Mouse (Mus musculus): ENCODE measurements around the gene Usp48. TPM values are rescaled to one million over a fixed set of nuclear protein-coding genes. Genes with fewer than 3 reads are reported as not detected.

Usp48 gene
- polyA plus RNA-seq, 1 experiment from 2014 or later, result 66.6 TPM

DNA sequence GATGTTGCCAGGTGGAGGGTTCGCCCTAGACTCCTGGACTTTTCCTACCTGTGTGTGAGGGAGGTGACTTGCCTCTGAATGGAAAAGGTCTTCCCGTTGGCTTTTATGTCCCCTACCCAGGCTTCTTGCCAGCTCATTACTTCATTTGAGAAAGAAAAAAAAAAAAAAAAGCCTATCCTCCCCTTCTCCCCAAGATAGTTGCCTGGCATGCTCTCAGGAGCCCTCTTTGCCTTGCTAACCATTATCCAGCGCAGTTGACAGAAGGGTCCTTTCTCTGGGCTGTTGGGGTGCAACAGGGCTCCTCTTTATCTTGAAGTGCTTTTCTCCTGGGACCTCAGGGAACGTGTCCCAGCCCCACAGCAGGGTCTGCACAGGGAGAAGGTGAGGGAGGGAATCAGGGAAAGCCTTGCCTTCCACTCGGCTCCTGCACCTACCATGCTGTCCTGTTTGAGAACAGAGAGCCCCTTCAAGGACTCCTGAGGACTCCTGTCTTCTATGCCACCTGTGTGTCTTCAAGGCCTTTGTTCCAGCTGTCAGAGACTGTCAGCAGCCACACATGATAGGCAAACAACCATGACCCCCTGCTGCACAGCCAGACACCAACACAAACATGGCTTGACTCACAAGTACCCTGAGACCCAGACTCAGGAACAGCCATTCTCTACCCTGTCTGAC is 72.9 kb downstream of the Usp48 start:
- Histone ChIP-seq H3K4me3 (no peak overlapping the region), H3K9me3 (no peaks in the 10 kb centered on the region), H3K36me3 (no peaks in the 10 kb centered on the region), H3K4me1 (replicated peaks) (peaks cover 50% of the 10 kb centered on the region), H3K27ac (no peak overlapping the region), H3K9ac (peak overlapping the region; percentile 59), H3K27me3 (peaks cover 30% of the 10 kb centered on the region), H3K4me2 (peak overlapping the region; percentile 85; the same call in 1 of the 2 replicates)
- ATAC-seq (ENCODE audit: low FRiP score), result no peak
- WGBS, result 50% methylated on average over 5 of the region's 5 CpGs

DNA sequence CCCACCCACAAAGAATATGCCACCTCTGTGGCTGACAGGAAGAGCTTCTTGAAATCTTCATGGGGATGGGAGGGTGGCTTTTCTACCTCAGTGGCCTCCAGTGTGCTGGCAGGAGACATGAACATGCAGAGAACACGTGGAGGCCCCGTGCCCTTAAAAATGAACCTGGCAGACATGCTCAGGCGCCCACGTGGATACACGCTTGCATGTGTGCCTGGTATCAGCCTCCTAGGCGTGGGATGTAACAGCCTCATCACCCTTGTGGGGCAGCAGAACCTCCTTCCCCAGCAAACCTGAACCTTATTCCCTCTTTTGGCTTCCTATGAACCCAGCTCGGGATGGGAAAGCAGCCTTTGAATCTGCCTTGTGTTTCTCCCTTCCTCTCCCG is 73.4 kb downstream of the Usp48 start:
- H3K27me3 ChIP-seq, result peaks cover 34% of the 10 kb centered on the region
- 0 out of 2 replicates have a peak overlapping the region, but pooled peaks have one; percentile 40 for H3K27ac ChIP-seq
- WGBS, result 60% methylated on average over 8 of the region's 8 CpGs
- peaks cover 47% of the 10 kb centered on the region for H3K4me1 ChIP-seq (replicated peaks)
- H3K36me3 ChIP-seq, result no peaks in the 10 kb centered on the region
- H3K4me3 ChIP-seq, result no peak overlapping the region
- ATAC-seq (ENCODE audit: low FRiP score), result no peak
- peak overlapping the region; percentile 85; the same call in 1 of the 2 replicates for H3K4me2 ChIP-seq
- H3K9ac ChIP-seq, result peak overlapping the region; percentile 59
- H3K9me3 ChIP-seq, result no peaks in the 10 kb centered on the region

DNA sequence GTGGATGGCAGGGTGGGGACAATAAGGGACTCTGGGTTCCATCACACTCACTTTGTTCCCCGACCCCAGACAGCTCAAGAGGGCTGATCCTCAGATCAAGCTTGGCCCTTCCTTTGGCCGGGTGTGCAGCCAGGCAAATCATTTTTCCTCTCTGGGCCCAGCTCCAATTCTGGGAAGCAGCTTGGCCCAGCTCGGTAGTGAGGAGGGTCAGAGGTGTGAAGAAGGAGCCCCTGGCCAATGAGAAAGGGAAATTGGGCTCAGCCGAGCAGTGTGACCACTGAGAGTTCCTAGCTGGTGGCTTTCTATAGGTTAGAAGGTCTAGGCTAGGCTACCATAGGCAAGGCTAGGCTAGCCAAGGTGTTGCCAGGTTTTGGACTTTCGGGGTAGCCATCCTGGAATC is 74.2 kb downstream of the Usp48 start:
- WGBS, result 61% methylated on average over 5 of the region's 5 CpGs
- peaks cover 35% of the 10 kb centered on the region for H3K27me3 ChIP-seq
- H3K4me3 ChIP-seq, result no peak overlapping the region
- H3K4me2 ChIP-seq, result no peak overlapping the region
- H3K27ac ChIP-seq, result peak overlapping the region; percentile 40; the same call in 1 of the 2 replicates
- ATAC-seq (ENCODE audit: low FRiP score), result no peak
- peaks cover 49% of the 10 kb centered on the region for H3K4me1 ChIP-seq (replicated peaks)
- peak overlapping the region; percentile 59; the same call in 1 of the 2 replicates for H3K9ac ChIP-seq
- no peaks in the 10 kb centered on the region for H3K36me3 ChIP-seq
- H3K9me3 ChIP-seq, result no peaks in the 10 kb centered on the region

DNA sequence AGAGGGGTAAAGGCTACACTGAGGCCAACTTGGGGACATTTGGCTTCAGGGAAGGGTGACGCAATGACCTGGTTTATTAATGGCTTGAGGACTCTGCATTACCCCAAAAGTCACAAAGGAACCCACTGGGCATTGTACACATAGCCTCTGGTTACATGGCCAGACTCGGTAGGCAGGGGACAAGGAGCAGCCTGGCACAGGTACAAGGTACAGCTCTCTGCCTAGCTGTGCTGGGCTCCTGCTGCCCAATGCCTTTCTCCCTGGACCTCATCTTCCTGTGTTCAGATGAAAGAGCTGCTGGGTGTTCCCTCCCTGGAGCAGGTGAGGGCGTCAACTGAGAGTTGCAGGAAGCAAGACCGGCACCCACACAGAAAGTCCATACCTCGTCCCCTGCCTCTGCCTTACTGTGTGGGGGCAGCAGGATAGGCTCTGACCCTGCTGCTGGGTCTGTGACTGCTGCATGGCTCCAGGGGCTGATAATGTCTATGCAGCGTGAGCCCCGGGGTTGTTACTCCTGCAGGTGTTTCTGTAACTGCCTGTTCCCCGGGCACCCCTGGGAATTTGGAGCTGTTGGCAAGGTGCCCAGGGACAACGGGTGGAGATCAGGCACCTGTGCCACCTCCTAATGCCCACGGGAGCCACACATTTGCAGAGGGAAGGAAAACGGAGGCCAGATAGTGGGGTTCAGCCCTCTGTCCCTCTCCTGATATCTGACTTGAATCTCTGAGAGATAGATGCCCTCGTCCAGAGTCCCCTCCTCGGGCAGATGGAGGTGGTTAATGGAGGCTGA is 78.4 kb downstream of the Usp48 start:
- Histone ChIP-seq H3K27ac (no peak overlapping the region), H3K9me3 (no peaks in the 10 kb centered on the region), H3K27me3 (peaks cover 8% of the 10 kb centered on the region; the same call in 1 of the 2 replicates), H3K9ac (no peak overlapping the region), H3K4me3 (no peak overlapping the region), H3K4me1 (replicated peaks) (peaks cover 34% of the 10 kb centered on the region), H3K4me2 (no peak overlapping the region), H3K36me3 (no peaks in the 10 kb centered on the region)
- no peak for ATAC-seq (ENCODE audit: low FRiP score)
- WGBS, result 76% methylated on average over 13 of the region's 13 CpGs

DNA sequence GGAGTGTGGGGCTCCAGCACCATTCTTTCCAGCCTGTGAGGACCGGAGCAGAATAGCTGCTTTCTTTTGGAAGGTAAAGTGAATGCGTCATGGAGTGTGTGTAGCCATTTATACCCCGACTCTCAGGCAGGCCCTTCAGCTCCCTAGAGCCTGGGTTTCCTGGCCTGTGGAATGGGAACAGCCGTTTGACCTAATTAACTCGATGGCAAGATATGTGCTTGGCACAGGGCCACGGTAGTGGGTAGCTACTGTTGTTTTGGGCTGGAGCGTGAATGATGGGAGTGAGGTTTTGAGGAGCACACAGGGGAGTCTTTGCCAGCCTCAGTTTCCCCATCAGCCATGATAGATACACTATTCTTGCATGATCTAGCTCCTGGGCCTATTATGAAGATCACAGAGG is 82.0 kb downstream of the Usp48 start:
- 58% methylated on average over 7 of the region's 7 CpGs for WGBS
- H3K27me3 ChIP-seq, result peaks cover 25% of the 10 kb centered on the region; the same call in 1 of the 2 replicates
- H3K4me1 ChIP-seq (replicated peaks), result peaks cover 26% of the 10 kb centered on the region
- H3K4me3 ChIP-seq, result no peak overlapping the region
- no peaks in the 10 kb centered on the region for H3K36me3 ChIP-seq
- no peak overlapping the region for H3K27ac ChIP-seq
- no peak overlapping the region for H3K9ac ChIP-seq
- no peak for ATAC-seq (ENCODE audit: low FRiP score)
- H3K4me2 ChIP-seq, result no peak overlapping the region
- no peaks in the 10 kb centered on the region for H3K9me3 ChIP-seq

- Histone ChIP-seq H3K9me3 (no peaks in the 10 kb centered on the region), H3K4me3 (no peak overlapping the region), H3K4me1 (replicated peaks) (peaks cover 31% of the 10 kb centered on the region), H3K27ac (no peak overlapping the region), H3K4me2 (no peak overlapping the region), H3K36me3 (no peaks in the 10 kb centered on the region), H3K9ac (no peak overlapping the region), H3K27me3 (peaks cover 29% of the 10 kb centered on the region; the same call in 1 of the 2 replicates)
- no peak for ATAC-seq (ENCODE audit: low FRiP score)
- WGBS, result 11% methylated on average over 11 of the region's 11 CpGs
Measured at GRCm38 (mm10) chr4:137676057-137676456, 82.5 kb downstream of the Usp48 start.

- 73% methylated on average over 13 of the region's 13 CpGs for WGBS
- H3K9ac ChIP-seq, result 0 out of 2 replicates have a peak overlapping the region, but pooled peaks have one; percentile 5
- ATAC-seq (ENCODE audit: low FRiP score), result no peak
- H3K9me3 ChIP-seq, result no peaks in the 10 kb centered on the region
- peaks cover 39% of the 10 kb centered on the region for H3K4me1 ChIP-seq (replicated peaks)
- no peaks in the 10 kb centered on the region for H3K36me3 ChIP-seq
- peaks cover 31% of the 10 kb centered on the region for H3K27me3 ChIP-seq
- no peak overlapping the region for H3K27ac ChIP-seq
- no peak overlapping the region for H3K4me2 ChIP-seq
- no peak overlapping the region for H3K4me3 ChIP-seq
Measured at GRCm38 (mm10) chr4:137676700-137677484, 83.3 kb downstream of the Usp48 start.

- ATAC-seq (ENCODE audit: low FRiP score), result no peak
- Histone ChIP-seq H3K4me2 (no peak overlapping the region), H3K4me1 (replicated peaks) (peaks cover 46% of the 10 kb centered on the region), H3K36me3 (no peaks in the 10 kb centered on the region), H3K27me3 (peaks cover 35% of the 10 kb centered on the region), H3K4me3 (no peak overlapping the region), H3K9ac (no peak overlapping the region), H3K27ac (no peak overlapping the region), H3K9me3 (no peaks in the 10 kb centered on the region)
- WGBS, result 82% methylated on average over 5 of the region's 5 CpGs
Measured at GRCm38 (mm10) chr4:137677906-137678305, 84.4 kb downstream of the Usp48 start.

DNA sequence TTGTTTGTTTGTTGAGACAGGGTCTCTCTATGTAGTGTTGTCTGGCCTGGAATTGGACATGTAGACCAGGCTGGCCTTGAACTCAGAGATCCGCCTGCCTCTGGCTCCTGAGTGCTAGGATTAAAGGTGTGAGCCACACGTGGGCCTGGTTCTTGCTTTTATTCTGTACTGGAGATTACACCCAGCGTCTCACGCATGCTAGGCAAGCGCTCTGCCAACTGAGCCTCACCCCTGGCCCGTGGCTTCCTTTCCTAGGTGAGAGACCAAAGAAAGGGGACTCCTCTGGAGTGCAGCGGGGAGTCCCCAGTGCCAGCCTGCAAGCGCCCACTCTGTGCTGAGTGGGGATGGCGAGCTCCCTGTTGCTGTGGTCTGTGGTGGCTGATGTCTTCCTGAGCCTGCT is 85.0 kb downstream of the Usp48 start:
- 75% methylated on average over 9 of the region's 9 CpGs for whole genome bisulfite sequencing

GRCm38 (mm10) chr4:137679979-137680550 is 86.5 kb downstream of the Usp48 start:
- 82% methylated on average over 2 of the region's 2 CpGs for WGBS
- no peaks in the 10 kb centered on the region for H3K36me3 ChIP-seq
- peak overlapping the region; percentile 77 for H3K27ac ChIP-seq
- H3K9ac ChIP-seq, result no peak overlapping the region; the same call in 1 of the 2 replicates
- H3K27me3 ChIP-seq, result peaks cover 48% of the 10 kb centered on the region
- no peak for ATAC-seq (ENCODE audit: low FRiP score)
- H3K4me2 ChIP-seq, result no peak overlapping the region
- H3K4me3 ChIP-seq, result no peak overlapping the region
- H3K9me3 ChIP-seq, result no peaks in the 10 kb centered on the region
- peaks cover 43% of the 10 kb centered on the region for H3K4me1 ChIP-seq (replicated peaks)

More for the DNA sequence above, 85.0 kb downstream of the Usp48 start:
- H3K9ac ChIP-seq, result no peak overlapping the region
- H3K4me1 ChIP-seq (replicated peaks), result peaks cover 47% of the 10 kb centered on the region
- no peak overlapping the region for H3K4me2 ChIP-seq
- no peaks in the 10 kb centered on the region for H3K9me3 ChIP-seq
- H3K36me3 ChIP-seq, result no peaks in the 10 kb centered on the region
- no peak overlapping the region for H3K4me3 ChIP-seq
- H3K27me3 ChIP-seq, result peaks cover 40% of the 10 kb centered on the region
- no peak for ATAC-seq (ENCODE audit: low FRiP score)
- H3K27ac ChIP-seq, result no peak overlapping the region

DNA sequence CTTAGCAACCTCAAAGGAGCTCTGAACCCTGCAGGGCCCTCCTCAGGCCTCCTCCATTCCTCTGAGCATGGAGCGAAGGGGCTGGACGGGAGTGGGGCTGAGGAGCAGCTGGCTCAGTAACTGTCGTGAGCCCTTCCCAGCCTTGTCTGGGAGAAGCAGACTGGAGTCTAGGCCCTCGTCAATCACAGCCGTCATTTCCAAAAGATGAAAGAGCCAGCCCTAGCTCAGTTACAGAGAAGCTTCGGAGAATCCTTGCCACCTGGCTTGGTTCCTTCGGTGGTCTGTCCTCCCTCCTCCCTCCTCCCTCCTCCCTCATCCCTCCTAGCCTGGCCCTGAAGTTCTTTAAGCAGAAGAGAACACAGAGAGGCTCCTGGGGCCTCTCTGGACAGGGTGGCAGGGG is 87.2 kb downstream of the Usp48 start:
- H3K9ac ChIP-seq, result peak overlapping the region; percentile 71; the same call in 1 of the 2 replicates

More for the DNA sequence above, 87.2 kb downstream of the Usp48 start:
- no peaks in the 10 kb centered on the region for H3K9me3 ChIP-seq
- H3K27me3 ChIP-seq, result peaks cover 48% of the 10 kb centered on the region
- no peak overlapping the region for H3K4me3 ChIP-seq
- peak overlapping the region; percentile 72 for H3K4me2 ChIP-seq
- WGBS, result 25% methylated on average over 7 of the region's 7 CpGs
- peak overlapping the region; percentile 77 for H3K27ac ChIP-seq
- peaks cover 47% of the 10 kb centered on the region for H3K4me1 ChIP-seq (replicated peaks)
- no peak for ATAC-seq (ENCODE audit: low FRiP score)
- H3K36me3 ChIP-seq, result no peaks in the 10 kb centered on the region

Data from hindbrain, embryonic 13.5 days (tissue).